Mouse (Mus musculus): ENCODE results near the gene Prss43.

- TF ChIP-seq MAFK (IDR thresholded peaks at IDR 0.05; ENCODE audit: borderline replicate concordance, low read depth, low read length) (no peak), E2F4 (IDR thresholded peaks at IDR 0.05; ENCODE audit: borderline replicate concordance, low read depth, low read length) (no peak), MYB (IDR thresholded peaks at IDR 0.05; ENCODE audit: low read depth, low read length) (no peak), CTCF (IDR thresholded peaks at IDR 0.05 in 2 of 3, conservative IDR thresholded peaks at IDR 0.05 in 1 of 3; ENCODE audit: control insufficient read depth in 1 of 3, insufficient read depth in 1 of 3, low read depth in 2 of 3, low read length in 3 of 3, poor library complexity in 1 of 3, severe bottlenecking in 1 of 3) (no peak), MXI1 (IDR thresholded peaks at IDR 0.05; ENCODE audit: low read depth, low read length) (no peak), POLR2A (IDR thresholded peaks at IDR 0.05; ENCODE audit: control insufficient read depth in 1 of 2, insufficient read depth in 1 of 2, low read depth in 1 of 2, low read length in 2 of 2, poor library complexity in 1 of 2) (no peak), EP300 (IDR thresholded peaks at IDR 0.05; ENCODE audit: low read depth in 1 of 2, low read length in 2 of 2) (no peak), MAZ (IDR thresholded peaks at IDR 0.05; ENCODE audit: low read depth, low read length) (no peak), TBP (IDR thresholded peaks at IDR 0.05; ENCODE audit: low read depth, low read length) (no peak), HCFC1 (IDR thresholded peaks at IDR 0.05; ENCODE audit: low read depth, low read length) (no peak)
These were observed 30.4 kb downstream of the Prss43 start for GRCm38 (mm10) chr9:110856920-110857319.
